7 mouse cellular contexts compared by ENCODE assay signal in the genomic region with DNA sequence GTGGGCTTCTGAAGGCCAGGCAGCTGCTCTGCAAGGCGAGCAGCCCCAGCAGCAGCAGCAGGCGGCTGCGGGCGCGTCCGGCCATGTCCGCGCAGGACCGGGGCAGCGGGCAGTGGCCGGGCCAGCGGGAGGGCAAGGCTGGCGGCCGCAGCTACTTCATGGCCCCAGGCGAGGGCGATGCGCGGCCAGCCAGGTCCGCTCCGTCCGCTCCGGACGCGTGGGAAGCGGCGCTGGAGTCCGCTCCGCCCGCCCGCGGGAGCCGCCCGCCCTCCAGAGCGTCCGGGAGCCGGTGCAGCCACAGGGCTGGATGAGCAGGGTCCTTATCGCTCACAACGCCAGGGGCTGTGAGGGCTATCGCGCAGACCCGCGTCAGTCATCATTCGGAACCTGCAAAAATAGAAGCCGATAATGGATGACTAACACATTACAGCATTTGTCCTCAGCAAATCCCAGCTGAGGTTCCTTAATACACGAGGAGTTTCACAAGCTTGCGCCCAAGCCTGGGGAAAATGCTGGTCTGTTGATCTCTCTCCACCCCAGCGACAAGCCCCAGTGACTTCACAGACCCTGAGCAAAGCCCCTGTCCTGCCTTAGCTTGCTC.
DNase-seq lines count a peak whose midpoint lies in the region; ATAC-seq and TF ChIP-seq lines count a peak whose summit lies in the region.

No protein-coding gene starts in this region.

- peak overlapping the region; percentile 59 for H3K9ac ChIP-seq in hindbrain, embryonic 15.5 days

- peak overlapping the region; percentile 91 for H3K4me3 ChIP-seq in gastrocnemius, adult 2 months
- peak overlapping the region; percentile 64 for H3K4me3 ChIP-seq in hindbrain, embryonic 15.5 days

- H3K36me3 ChIP-seq in hindbrain, embryonic 15.5 days = no peaks in the 10 kb centered on the region

- TF ChIP-seq CTCF in gastrocnemius, adult 2 months (IDR thresholded peaks at IDR 0.05) = peak; percentile 47

- peak overlapping the region; percentile 90 for H3K27ac ChIP-seq in gastrocnemius, adult 2 months
- peak overlapping the region; percentile 86 for H3K27ac ChIP-seq in hindbrain, embryonic 15.5 days (replicated peaks)

- under 1% methylated on average over 46 of the region's 47 CpGs for WGBS in hindbrain, embryonic 15.5 days

- H3K9me3 ChIP-seq in hindbrain, embryonic 15.5 days = no peaks in the 10 kb centered on the region

- H3K4me2 ChIP-seq in hindbrain, embryonic 15.5 days = peak overlapping the region; percentile 59

- peak; percentile 89 for DNase-seq in adrenal gland, postnatal 14 days
- DNase-seq in cerebellum, postnatal 4 days (ENCODE audit: low spot score in 2 of 2) = peak; percentile 47 to 71
- peak; percentile 88 for DNase-seq in gastrocnemius, adult 2 months
- peak; percentile 70 to 75 for DNase-seq in left cerebral cortex, postnatal 25 days (ENCODE audit: low spot score in 2 of 2)
- DNase-seq in right cerebral cortex, postnatal 36 days (ENCODE audit: low spot score in 2 of 2) = peak; percentile 51 to 58

- intact Hi-C loops in gastrocnemius, adult 2 months (cut with DNase I) = loop anchor here (5.0 kb wide), 1 partner anchor 115 kb away; no protein-coding TSS in a partner anchor
- intact Hi-C loops in left cerebral cortex, postnatal 25 days (cut with DNase I) = loop anchor here (5.0 kb wide), 1 partner anchor 120 kb away; a partner anchor contains a TSS

- no peaks in the 10 kb centered on the region for H3K27me3 ChIP-seq in hindbrain, embryonic 15.5 days

- H3K4me1 ChIP-seq in hindbrain, embryonic 15.5 days (replicated peaks) = peaks cover 12% of the 10 kb centered on the region

- ATAC-seq in hindbrain, embryonic 15.5 days (ENCODE audit: low FRiP score, low read depth) = peak; percentile 94
- peak; percentile 86 for ATAC-seq in megakaryocyte progenitor cell, adult 5-6 weeks (replicated peaks; ENCODE audit: poor library complexity)

Comparison
In these comparisons a context has a peak if more than half of its experiments do, and no peak if none do; other contexts are left out.
1. Peak in every context shown above with its lines: DNase-seq, ATAC-seq, H3K4me3 ChIP-seq and H3K27ac ChIP-seq.